Mouse (Mus musculus) brain, embryonic 14.5 days (tissue): ENCODE results near the gene AL732309.1.

Source experiments
- CTCF ChIP-seq: fragments of 200-500 bp; IDR thresholded peaks from 2 replicates; pipeline ENCODE4 v1.5.1; 2012; ENCODE audit warnings: inconsistent platforms, mild to moderate bottlenecking, moderate library complexity, borderline replicate concordance; ENCODE audit not compliant: insufficient read depth, insufficient read length; ENCODE audit errors: extremely low read depth
- POLR2A ChIP-seq: fragments of 200-500 bp; IDR thresholded peaks from 2 replicates; pipeline ENCODE4 v1.6.1; 2012; ENCODE audit warnings: mild to moderate bottlenecking, inconsistent platforms, borderline replicate concordance; ENCODE audit not compliant: poor library complexity, insufficient read depth, insufficient read length, severe bottlenecking; ENCODE audit errors: extremely low read depth

DNA sequence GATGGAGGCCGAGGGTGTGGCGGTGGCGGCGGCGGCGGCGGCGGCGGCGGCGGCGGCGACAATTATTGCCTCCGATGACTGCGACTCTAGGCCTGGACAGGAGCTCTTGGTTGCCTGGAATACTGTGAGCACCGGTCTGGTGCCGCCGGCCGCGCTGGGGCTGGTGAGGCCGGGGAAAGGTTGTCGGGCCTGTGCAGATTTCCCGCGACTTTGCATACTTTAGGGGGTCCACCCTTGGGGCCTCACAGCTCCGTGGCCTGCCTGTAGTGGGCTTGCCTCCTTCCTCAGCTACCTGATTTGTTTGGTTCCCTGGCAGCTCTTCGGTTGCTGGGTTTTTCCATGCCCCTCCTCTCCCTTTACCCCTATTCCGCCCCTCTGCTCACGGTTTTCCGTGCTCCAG lies 25.9 kb upstream of the AL732309.1 start:
- TF ChIP-seq POLR2A = no peak
- no peak for TF ChIP-seq CTCF
